Mouse (Mus musculus) megakaryocyte, embryonic 14.5 days (primary cell): ENCODE results near the gene Irak1bp1.

ENCODE experiments used
- FLI1 ChIP-seq: IDR thresholded peaks from 2 replicates; pipeline ENCODE4 v1.6.1; 2012; ENCODE audit warnings: low read length, inconsistent platforms, mixed read lengths
- GATA1 ChIP-seq: IDR thresholded peaks from 3 replicates; pipeline ENCODE4 v1.6.1; 2012; ENCODE audit warnings: mixed read lengths, low read length, inconsistent platforms, borderline replicate concordance

- TF ChIP-seq GATA1: no peak
- TF ChIP-seq FLI1: no peak
Observed at GRCm38 (mm10) chr9:82842671-82843070, 13.3 kb downstream of the Irak1bp1 start.
